Mouse (Mus musculus) left cerebral cortex, adult 8-10 months (tissue): ENCODE results near the gene a. TPM values are rescaled to one million over a fixed set of nuclear protein-coding genes. Genes with fewer than 3 reads are reported as not detected.
"Not testable (repeated sequence)": the region's sequence is repeated elsewhere in the genome, so short reads cannot be mapped to it uniquely, and the experiment has no call there.

Experiments used
- DNase-seq, 2 experiments: peaks; one replicate each; pipeline ENCODE4 v3.0.0; 2022; ENCODE audit warnings: low spot score in 2 of 2
- total RNA-seq, 4 experiments: library from RNA; stranded (reverse); gene quantifications; 2 replicates each; pipeline ENCODE4 v1.2.4; 2022

The a gene
- total RNA-seq, 4 experiments from 2014 or later, result not detected

DNA sequence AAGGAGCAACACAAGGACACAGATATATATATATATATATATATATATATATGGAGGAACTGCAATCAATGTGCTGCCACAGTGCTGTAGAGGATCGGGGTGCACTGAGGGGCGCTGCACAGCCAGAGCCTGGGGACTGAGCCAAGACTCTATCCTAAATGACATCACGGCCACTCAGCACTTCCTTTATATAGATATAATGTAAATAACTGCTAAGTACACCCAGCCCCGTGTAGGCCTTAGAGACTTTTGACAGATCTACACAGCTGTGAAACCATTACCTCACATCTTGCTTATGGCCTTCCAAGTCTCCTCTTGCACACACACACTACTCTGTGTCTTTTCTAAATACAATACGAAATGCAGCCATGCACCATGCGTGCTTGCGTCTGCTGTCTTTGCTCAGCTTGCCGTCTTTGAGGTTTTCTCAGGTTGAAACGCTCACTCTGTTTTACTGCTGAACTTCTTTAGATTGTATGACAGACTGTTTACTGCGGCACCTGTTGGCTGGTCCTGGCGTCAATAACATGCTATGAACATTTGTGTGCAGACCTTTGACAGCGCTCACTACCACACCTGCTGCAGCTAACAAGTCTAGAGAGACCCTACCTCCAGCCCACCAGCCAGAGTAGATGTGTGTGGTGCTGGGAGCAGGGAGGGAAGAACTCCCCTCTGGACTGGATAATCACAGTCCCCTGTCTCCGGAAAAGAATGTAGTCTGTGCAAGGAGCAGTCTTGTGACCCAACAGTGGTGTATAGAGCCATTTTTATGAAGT is 126.9 kb downstream of the a start:
- DNase-seq, result no peak

DNA sequence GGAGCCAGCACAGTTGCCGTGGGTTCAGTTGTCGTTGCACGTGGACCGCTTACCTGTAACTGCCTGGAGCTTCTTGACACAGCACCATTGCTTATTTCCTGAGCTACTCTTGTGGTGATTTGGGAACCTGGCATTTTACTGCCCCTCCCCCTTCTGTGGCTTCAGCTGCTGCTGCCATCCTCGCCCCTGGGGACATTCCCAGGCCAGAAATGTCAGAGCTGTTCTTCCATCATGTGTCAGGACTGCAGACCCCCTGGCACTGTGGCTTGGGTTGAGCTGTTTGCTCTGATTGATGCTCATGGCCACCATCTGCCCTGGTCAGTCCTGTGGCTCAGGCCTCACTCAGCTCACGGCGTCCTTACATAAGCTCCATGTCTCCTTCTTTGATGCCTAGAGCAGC is 129.7 kb downstream of the a start:
- DNase-seq, result no peak

DNA sequence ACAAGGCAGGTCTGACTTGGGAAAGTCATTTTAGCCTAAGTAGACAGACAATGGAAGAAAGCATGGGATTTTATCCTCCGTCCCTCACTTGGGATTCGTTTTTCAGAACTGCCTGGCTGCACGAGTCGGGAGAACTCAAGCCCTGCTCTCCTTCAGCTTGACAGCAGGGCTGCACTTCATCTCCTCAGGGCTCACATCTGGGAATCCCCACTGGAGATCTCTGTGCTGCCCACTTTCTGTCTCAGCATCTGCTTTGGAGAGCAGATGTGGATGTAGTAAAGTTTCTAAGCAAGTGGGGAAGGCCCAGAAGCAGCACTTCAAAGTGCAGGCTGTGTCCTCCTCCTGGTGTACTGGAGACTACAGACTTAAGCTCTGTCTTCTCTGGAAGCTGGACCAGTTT is 130.9 kb downstream of the a start:
- not testable (repeated sequence) for DNase-seq

DNA sequence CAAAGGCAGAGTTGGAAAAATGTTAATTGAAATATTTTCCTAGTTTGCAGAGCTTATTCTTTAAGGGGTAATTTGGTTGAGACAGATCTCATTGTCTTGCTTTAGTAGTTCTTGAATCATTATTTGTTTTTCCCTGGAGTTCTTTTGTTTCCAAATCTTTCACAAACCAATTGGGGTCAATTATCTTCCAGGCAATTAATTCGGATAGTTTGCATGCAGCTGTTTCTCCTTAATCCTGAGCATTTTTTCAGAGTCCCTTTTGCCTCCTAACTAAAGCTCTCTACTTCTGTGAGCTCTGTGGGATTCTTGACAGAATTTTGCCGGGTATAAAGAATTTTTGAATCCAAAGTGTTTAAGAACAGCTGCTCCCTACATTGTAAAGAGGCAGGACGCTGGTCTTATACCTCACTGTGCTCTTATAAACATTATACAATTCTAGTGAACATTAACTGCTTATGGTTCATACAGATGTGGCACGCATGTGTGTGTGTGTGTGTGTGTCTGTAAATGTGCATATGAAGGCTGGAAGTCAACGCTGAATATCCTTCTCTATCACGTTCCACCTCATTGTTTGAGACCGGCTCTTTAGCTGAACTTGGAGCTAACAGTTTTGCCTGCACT is 134.3 kb downstream of the a start:
- DNase-seq, result no peak

DNA sequence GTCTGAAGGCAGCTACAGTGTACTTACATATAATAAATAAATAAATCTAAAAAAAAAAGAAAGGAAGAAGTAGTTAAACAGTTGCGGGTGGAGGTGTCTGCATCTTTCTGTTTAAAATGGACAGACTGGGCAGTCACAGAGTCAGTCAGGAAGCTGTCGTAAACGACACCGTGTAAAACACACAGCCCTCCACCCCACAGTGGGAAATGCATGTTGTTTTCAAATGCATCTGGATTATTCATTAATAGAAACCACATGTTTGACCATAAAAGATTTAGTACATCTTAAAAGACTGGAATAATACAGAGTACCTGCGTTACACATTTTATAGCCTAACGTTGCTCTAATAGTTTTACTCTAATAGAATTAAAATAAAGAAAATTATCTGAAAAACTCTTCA is 135.6 kb downstream of the a start:
- no peak for DNase-seq

DNA sequence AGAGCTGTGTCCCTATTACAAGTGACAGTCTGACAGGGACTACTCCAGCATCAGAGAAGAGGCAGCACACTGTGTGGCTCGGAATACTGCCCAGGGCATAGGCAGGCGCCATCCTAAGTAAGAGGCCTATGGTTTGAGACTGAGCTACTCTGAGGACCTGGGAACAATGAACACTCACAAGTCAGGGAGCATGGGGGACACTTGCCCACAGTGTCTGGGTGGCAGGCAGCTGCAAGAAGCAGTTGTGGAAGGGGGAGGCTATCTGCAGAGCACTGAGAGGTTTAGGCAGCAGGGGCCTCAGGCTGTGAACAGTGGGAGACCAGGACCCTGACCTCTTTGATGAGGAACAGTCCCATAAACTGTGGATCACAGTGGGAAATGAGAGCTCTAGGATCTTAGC is 137.1 kb downstream of the a start:
- DNase-seq, result no peak

DNA sequence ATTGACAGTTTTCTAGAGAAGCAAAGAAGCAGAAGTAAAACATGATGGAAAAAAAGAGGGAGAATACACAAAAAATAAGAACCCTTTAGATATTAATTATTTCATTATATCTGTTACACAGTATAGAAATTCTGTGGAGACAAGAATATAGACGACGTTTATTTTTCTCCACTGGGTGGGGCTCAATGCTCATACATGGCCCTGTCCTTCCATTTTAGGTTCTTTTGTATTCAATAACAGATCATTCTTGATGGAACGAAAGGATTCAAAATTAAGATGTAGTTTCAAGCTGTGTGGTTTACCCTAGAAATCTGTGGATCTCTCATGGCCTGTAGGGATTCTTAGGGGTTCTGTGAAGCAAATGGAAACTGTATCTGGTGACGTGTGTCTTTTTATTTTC is 142.7 kb downstream of the a start:
- DNase-seq, result no peak

DNA sequence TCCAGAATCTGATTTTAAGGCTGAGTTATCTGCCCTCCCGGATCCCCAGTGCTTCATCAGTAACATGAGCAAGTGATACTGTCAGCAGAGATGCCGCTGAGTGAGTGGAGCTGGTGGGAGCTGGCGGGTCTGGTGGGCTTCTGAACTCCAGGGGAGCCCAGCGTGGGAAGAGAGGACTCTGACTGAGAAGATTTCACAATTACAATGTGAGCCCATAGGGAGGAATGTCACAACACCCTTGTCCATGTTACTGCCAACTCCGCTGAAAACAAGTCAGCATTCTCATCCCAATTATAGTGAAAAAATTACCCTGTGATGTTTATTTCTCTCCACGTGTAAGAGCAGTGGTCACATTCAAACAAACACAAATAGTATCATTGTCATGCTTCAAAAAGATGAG is 144.9 kb downstream of the a start:
- DNase-seq, result no peak

DNA sequence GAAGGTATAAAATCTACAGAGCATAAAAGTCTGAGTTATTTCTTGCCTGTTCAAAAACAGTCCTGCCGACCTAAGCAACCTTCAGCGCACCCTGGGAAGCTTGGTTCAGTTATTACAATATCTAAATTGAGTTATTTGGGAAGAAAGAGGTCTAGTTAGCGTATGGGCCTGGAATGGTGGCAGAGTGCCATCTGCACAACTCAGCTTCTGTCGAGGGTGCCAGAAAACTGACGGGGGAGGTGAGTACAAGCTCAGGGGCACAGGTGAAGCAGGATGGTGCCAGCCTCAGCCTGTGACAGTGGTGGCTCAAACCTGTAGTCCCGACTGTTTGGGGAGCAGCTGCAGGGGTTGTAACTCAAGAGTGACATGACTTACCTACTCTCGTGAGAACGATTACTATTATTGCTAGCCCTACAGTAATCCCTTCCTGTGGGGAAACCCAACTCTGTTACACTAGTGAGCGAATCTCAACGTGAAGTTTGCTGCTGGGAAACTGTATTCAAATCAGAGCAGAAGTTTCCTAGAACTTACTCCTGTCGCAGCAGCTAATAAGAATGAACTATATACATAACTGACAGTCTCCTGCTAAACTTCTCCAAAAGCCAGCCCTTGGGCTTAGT is 145.4 kb downstream of the a start:
- DNase-seq, result no peak

DNA sequence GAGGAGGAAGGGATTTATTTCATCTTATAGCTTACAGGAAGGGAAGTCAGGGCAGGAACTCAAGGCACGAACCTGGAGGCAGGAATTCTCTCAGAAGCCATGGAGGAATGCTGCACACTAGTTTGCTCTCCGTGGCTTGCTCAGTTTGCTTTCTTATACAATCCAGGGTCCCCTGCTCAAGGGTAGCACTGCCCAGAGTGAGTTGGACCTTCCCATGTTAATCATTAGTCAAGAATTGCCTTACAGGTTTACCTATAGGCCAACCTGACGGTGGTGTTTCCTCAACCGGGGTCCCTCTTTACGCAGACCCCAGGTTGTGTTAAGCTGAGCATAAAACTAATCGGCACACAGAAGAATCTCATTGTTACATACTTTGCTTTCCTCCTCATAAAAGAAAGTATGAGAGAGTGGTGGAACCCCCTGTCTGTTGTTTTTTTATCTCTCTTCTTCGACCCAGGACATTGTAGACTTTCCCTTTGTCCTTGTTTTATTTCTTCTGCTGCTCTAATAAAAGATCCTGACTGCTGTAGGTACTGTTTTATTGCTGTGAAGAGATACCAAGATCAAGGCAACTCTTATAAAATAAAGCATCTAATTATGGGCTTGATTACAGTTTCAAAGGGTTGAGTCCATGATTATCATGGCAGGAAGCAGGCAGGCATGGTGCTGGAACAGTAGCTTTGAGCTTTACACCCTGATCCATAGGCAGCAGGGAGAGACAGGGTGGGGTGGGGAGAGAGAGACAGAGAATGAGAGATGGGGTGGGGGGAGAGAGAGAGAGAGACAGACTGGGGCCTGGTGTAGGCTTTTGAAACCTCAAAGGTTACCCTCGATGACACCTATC is 146.6 kb downstream of the a start:
- DNase-seq, result no peak

DNA sequence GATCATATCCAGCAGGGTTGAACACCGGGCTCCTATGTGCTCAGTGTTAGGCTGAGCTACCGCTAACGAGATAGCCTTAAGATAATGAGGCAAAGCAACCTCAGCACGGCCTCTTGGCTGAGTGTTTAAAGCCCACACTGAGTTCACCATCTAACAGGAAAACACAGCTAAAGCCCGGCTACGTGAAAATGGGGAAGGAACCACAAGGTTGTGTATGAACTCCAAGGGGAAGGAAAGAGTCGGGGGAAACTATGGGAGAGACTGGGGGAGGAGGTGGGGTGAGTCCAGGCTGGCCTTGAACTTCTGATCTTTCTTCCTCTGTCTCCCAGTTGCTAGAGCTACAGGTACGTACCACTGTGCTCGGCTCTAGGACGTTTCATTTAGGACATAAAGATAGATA is 150.8 kb downstream of the a start:
- DNase-seq, result no peak

DNA sequence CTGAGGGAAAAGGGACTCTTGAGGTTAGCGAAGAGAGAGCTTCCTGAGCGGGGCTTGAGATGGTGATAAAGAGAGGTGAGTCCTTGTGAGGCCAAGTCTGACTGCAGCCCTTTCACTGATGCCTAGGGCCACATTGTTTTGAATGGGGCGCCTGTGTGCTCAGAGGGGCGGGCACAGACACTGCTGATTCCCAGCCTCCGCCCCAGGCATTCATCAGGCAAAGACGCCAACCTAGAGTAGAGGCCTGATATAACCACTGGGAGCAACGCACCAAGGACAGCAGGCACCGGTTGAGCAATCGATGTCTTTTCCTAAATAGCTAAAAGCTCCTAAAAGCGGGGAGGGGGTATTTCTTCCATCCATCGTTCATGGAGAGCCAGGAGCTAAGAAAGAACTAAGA is 151.3 kb downstream of the a start:
- DNase-seq, result no peak

DNA sequence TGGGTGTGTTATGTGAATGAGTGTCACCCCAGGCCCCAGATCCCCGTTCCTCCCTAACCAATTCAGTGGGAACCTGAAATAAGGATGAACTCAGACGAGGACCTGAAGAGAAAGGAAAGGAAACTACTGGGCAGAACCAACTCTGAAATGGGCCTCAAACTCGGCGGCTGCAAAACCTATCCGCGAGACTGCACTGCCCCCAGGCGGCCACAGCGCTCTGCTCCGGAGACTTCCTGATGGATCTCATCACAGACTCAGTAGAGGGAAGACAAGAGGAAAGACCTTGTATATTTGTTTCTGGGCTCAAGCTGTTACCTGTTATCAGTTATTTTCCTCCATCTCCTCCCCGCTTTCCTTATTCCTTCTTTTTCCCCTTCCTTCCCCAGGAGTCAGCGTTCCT is 151.9 kb downstream of the a start:
- DNase-seq, result peak; percentile 22 to 80

DNA sequence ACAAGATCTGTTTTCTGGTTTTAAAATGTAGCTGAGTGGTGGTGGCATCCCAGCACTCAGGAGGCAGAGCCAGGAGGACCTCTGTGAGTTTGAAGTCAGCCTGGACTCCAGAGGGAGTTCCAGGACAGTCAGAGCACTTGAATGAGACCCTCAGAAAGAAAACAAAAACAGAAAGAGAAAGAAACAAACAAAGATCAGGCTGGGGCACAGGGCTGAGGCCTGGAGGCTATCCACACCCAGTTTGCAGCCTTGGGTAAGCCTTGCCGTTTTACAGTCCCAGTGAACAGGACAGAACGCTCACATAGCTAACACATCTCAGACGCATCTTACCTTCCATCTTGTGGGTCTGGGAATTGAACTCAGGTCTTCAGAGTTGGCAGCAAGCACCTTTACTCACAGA is 155.7 kb downstream of the a start:
- no peak for DNase-seq

DNA sequence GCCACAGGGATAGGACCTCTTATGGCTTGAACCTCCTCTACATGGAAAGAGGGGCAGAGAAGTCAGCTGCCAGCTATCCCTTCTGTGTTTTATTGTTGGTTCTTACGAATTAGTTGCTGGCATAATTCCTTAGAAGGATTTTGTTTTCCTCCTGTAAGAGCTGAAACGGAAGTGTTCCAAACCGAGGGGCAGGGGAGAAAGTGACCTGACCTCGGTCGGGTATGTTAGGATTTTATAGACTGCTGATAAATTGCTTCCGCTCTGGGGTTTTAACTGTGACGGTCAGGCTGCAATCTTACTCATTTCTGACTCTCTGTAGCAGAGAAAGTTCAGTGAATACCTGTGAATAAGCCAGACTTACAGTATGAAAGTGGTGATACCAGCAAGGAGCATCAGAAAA is 158.2 kb downstream of the a start:
- no peak for DNase-seq

DNA sequence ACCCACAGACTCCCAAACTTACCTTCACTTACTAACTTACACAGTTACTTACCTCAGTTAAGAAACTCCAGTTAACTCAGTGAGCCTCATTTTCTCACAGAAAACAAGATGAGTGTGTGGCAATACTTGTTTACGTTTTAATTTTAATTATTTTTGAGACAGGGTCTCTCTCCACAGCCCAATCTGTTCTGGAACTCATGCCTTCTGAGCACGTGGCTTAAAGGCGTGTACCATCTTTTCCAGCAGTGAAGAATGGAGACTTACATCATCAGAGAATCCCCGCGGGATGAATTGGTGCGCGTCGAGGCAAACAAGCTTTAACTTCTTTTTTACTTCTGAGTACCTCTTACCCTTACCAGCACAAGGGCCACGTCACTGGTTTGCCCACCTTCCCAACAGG is 158.7 kb downstream of the a start:
- DNase-seq, result no peak

DNA sequence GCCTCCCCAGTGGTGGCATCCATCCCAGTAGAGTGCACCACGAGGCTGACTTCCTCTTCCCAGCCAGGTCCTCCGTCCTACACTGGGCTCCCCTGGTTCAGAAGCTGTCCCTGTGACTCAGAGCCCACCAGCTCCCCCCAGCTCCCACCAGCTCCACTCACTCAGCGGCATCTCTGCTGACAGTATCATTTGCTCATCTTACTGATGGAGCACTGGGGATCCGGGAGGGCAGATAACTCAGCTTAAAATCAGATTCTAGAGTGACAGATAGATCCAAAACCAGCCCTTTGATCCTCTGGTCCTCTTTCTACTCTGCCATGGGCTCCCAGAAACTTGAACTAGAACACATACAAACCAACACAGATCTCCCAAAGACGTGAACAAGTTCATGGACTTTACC is 159.4 kb downstream of the a start:
- no peak for DNase-seq

DNA sequence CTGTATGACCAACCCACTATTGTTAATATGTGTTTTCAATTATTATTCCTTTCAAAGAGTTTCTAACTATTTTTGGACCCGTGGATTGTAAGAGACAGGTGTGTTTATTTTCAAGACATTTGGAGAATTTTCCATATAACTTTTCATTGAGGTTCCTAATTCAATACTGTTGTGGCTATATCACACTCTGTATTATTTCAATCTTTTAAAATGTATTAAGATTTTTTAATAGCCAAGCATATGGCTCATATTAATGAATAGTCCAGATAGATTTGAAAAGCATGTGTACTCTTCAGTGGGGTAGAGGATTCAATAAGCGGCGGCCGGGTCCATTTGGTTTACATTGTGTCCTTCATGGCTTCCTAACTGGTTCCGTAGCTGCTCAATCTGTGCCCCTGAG is 168.3 kb downstream of the a start:
- no peak for DNase-seq

DNA sequence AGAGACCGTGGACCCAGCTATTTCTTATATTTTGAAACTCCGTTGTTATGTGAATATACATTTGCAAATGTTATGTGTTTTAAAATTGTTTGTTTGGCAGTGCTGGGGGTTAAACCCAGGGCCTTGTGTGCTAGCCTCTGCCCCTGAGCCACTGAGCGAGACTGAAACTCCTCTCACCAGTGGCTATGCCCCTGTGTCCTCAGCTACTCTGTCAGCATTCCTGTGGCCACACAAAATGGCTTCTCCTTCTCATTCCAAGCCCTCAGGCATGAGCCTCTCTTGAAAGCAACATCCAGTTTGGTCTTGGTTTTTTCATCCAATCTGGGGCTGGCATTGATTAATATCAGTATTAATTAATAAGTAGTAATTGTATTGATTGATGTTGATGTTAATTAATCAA is 168.7 kb downstream of the a start:
- DNase-seq, result no peak

DNA sequence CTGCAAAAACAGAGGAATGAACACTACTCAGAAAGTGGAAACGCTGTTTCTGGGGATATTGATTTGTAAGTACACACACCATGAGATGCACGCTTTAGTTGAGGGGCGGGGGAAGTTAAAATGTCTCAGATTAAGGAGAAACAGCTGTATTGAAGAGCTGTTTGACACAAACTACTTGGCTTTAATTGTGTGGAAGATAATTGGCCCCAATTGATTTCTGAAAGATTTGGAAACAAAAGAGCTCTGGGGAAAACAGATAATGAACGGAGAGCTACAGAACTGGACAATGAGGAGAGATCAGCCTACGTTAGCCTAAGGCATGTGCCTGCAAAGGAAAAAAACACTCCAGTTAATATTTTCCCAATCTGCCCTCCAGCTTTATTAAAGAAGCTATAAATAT is 172.0 kb downstream of the a start:
- DNase-seq, result no peak

DNA sequence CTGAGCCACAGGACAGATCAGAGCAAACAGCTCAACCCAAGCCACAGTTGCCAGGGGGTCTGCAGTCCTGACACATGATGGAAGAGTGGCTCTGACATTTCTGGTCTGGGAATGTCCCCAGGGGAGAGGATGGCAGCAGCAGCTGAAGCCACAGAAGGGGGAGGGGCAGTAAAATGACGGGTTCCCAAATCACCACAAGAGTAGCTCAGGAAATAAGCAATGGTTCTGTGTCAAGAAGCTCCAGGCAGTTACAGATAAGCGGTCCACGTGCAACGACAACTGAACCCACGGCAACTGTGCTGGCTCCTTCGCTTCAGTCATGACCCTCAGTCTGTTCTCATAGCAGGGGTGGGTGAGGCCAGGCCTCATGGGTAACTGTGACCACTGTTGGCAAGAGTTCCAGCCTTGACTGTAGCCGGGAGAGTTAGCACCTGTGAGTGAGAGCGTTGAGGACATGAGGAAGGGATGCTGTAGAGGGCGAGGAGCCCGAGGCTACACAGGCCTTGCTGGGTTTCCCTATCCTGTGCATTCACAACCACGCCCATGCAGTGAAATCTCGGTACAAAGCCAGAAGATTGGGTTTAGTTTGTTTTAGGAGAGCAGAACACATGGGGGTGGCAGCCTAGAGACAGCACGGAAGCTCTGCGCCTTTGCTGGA is 178.7 kb downstream of the a start:
- DNase-seq, result not testable (repeated sequence)
